Mouse (Mus musculus): ENCODE results near the gene H2afb1. TPM values are rescaled to one million over a fixed set of nuclear protein-coding genes. Genes with fewer than 3 reads are reported as not detected.
"Not testable (repeated sequence)": the region's sequence is repeated elsewhere in the genome, so short reads cannot be mapped to it uniquely, and the experiment has no call there.

The H2afb1 gene
- total RNA-seq (2021): not detected
- long read RNA-seq, experiment 1: 0 reads
- long read RNA-seq, experiment 2: 0 reads

DNA sequence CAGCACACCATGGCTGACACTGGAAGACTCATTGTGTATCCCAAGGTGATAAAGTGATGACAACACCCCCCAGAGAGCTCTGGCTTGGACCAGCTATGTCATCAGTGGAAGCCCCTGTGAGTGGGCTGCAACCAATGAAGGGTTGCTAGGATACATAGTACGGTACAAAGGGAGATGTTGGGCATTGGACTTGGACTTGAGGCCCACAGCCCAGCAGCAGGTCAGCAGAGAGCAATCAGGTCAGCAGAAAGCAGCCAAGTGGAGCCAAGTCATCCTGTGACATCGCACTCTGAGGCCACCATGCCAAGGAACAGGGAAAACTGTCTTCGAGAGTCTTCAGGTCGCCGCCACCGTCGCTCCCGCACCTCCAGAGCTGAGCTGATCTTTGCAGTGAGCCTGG is at the start of gene H2afb1:
TSS of gene H2afb1 (plus strand) at position 301 of the 400 bp plus-strand sequence.
- DNase-seq (ENCODE audit: low spot score): not testable (repeated sequence)

DNA sequence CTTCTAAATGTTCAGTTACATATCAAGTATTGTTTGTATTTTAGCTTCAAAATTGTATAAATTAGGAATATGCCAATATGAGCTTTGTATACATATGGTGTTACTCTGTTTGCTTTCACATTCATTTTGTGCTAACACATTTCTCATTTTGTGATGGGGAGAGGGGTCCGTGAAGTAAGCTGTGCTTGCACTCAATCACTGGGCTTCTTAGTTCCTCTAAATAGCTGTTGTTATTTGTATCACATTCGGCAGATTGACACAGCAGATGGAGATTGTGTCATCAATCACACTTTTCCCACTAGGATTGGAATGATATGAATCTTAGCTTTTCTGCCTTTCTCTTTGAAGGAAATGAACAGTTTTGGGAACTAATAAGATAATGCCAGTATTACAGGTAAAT is 21.5 kb downstream of the H2afb1 start:
- no peak for DNase-seq (ENCODE audit: low spot score)

All from gastrocnemius, adult 18-20 months (tissue).